Mouse (Mus musculus): ENCODE results near the gene Olfr550. TPM values are rescaled to one million over a fixed set of nuclear protein-coding genes. Genes with fewer than 3 reads are reported as not detected.

The Olfr550 gene
- polyA plus RNA-seq, 1 experiment from 2014 or later, result not detected

- no peaks in the 10 kb centered on the region for H3K9me3 ChIP-seq (ENCODE audit: control insufficient read depth, low read length)
- H3K4me3 ChIP-seq (ENCODE audit: control insufficient read depth in 1 of 2, insufficient read depth in 1 of 2, low read depth in 1 of 2, low read length in 2 of 2), result peak within 1 kb of the TSS; percentile 61 to 77
- H3K27ac ChIP-seq (replicated peaks in 1 of 2; ENCODE audit: control insufficient read depth in 1 of 2, insufficient read depth in 1 of 2, low read depth in 2 of 2, low read length in 2 of 2), result peak within 1 kb of the TSS; percentile 31 to 56; a peak in 3 of 4 replicates
- H3K4me2 ChIP-seq (ENCODE audit: low read length), result peak within 1 kb of the TSS; percentile 81
- peak within 1 kb of the TSS; percentile 74 for H3K9ac ChIP-seq (ENCODE audit: low read length)
- peaks cover 2 to 8% of the 10 kb centered on the region in 2 experiments; a peak in 2 of 4 replicates for H3K4me1 ChIP-seq (ENCODE audit: control insufficient read depth in 2 of 2, insufficient read depth in 2 of 2, low read length in 2 of 2)
- H3K27me3 ChIP-seq (ENCODE audit: control insufficient read depth, insufficient read depth, low read length), result no peaks in the 10 kb centered on the region
- peak; percentile 96 for ATAC-seq (ENCODE audit: insufficient number of reproducible peaks, insufficient read depth, low FRiP score, low read depth)
- H3K36me3 ChIP-seq (ENCODE audit: control insufficient read depth, insufficient read depth, low read length), result no peaks in the 10 kb centered on the region
- 18% methylated on average over 10 of the region's 10 CpGs for WGBS
These were observed 5.9 kb upstream of the Olfr550 start, which contains the start of gene Trim21 for GRCm38 (mm10) chr7:102564999-102565997. Trim21 (minus strand) TSS chr7:102565486.

- H3K9ac ChIP-seq (ENCODE audit: low read length), result no peak overlapping the region
- no peaks in the 10 kb centered on the region for H3K36me3 ChIP-seq (ENCODE audit: control insufficient read depth, insufficient read depth, low read length)
- peaks cover 2 to 8% of the 10 kb centered on the region in 2 experiments; a peak in 2 of 4 replicates for H3K4me1 ChIP-seq (ENCODE audit: control insufficient read depth in 2 of 2, insufficient read depth in 2 of 2, low read length in 2 of 2)
- no peaks in the 10 kb centered on the region for H3K9me3 ChIP-seq (ENCODE audit: control insufficient read depth, low read length)
- H3K4me2 ChIP-seq (ENCODE audit: low read length), result no peak overlapping the region
- H3K27ac ChIP-seq (replicated peaks in 1 of 2; ENCODE audit: control insufficient read depth in 1 of 2, insufficient read depth in 1 of 2, low read depth in 2 of 2, low read length in 2 of 2), result no peak overlapping the region
- no peak for ATAC-seq (ENCODE audit: insufficient number of reproducible peaks, insufficient read depth, low FRiP score, low read depth)
- WGBS, result 85% methylated on average over 4 of the region's 4 CpGs
- no peak overlapping the region for H3K4me3 ChIP-seq (ENCODE audit: control insufficient read depth in 1 of 2, insufficient read depth in 1 of 2, low read depth in 1 of 2, low read length in 2 of 2)
- H3K27me3 ChIP-seq (ENCODE audit: control insufficient read depth, insufficient read depth, low read length), result no peaks in the 10 kb centered on the region
These were observed 5.0 kb upstream of the Olfr550 start for GRCm38 (mm10) chr7:102566219-102566618.

- H3K4me3 ChIP-seq (ENCODE audit: control insufficient read depth in 1 of 2, insufficient read depth in 1 of 2, low read depth in 1 of 2, low read length in 2 of 2), result no peak overlapping the region
- ATAC-seq (ENCODE audit: insufficient number of reproducible peaks, insufficient read depth, low FRiP score, low read depth), result no peak
- no peaks in the 10 kb centered on the region for H3K9me3 ChIP-seq (ENCODE audit: control insufficient read depth, low read length)
- H3K4me2 ChIP-seq (ENCODE audit: low read length), result no peak overlapping the region
- H3K27me3 ChIP-seq (ENCODE audit: control insufficient read depth, insufficient read depth, low read length), result no peaks in the 10 kb centered on the region
- no peak overlapping the region for H3K27ac ChIP-seq (replicated peaks in 1 of 2; ENCODE audit: control insufficient read depth in 1 of 2, insufficient read depth in 1 of 2, low read depth in 2 of 2, low read length in 2 of 2)
- no peak overlapping the region for H3K9ac ChIP-seq (ENCODE audit: low read length)
- 62% methylated on average over 3 of the region's 3 CpGs for WGBS
- H3K4me1 ChIP-seq (ENCODE audit: control insufficient read depth in 2 of 2, insufficient read depth in 2 of 2, low read length in 2 of 2), result no peaks in the 10 kb centered on the region
- H3K36me3 ChIP-seq (ENCODE audit: control insufficient read depth, insufficient read depth, low read length), result no peaks in the 10 kb centered on the region
These were observed 2.1 kb downstream of the Olfr550 start for GRCm38 (mm10) chr7:102573174-102573830.

GRCm38 (mm10) chr7:102575998-102576397, 4.8 kb downstream of the Olfr550 start:
- WGBS, result 62% methylated on average over 6 of the region's 6 CpGs
- H3K4me2 ChIP-seq (ENCODE audit: low read length), result no peak overlapping the region
- H3K9ac ChIP-seq (ENCODE audit: low read length), result no peak overlapping the region
- no peak overlapping the region for H3K4me3 ChIP-seq (ENCODE audit: control insufficient read depth in 1 of 2, insufficient read depth in 1 of 2, low read depth in 1 of 2, low read length in 2 of 2)
- no peaks in the 10 kb centered on the region for H3K9me3 ChIP-seq (ENCODE audit: control insufficient read depth, low read length)
- ATAC-seq (ENCODE audit: insufficient number of reproducible peaks, insufficient read depth, low FRiP score, low read depth), result no peak
- no peaks in the 10 kb centered on the region for H3K27me3 ChIP-seq (ENCODE audit: control insufficient read depth, insufficient read depth, low read length)
- no peaks in the 10 kb centered on the region for H3K36me3 ChIP-seq (ENCODE audit: control insufficient read depth, insufficient read depth, low read length)
- no peak overlapping the region for H3K27ac ChIP-seq (replicated peaks in 1 of 2; ENCODE audit: control insufficient read depth in 1 of 2, insufficient read depth in 1 of 2, low read depth in 2 of 2, low read length in 2 of 2)
- H3K4me1 ChIP-seq (ENCODE audit: control insufficient read depth in 2 of 2, insufficient read depth in 2 of 2, low read length in 2 of 2), result no peaks in the 10 kb centered on the region

- no peak within 1 kb of the TSS for H3K4me3 ChIP-seq (ENCODE audit: control insufficient read depth in 1 of 2, insufficient read depth in 1 of 2, low read depth in 1 of 2, low read length in 2 of 2)
- no peaks in the 10 kb centered on the region for H3K36me3 ChIP-seq (ENCODE audit: control insufficient read depth, insufficient read depth, low read length)
- no peak for ATAC-seq (ENCODE audit: insufficient number of reproducible peaks, insufficient read depth, low FRiP score, low read depth)
- no peaks in the 10 kb centered on the region for H3K27me3 ChIP-seq (ENCODE audit: control insufficient read depth, insufficient read depth, low read length)
- H3K4me2 ChIP-seq (ENCODE audit: low read length), result no peak within 1 kb of the TSS
- no peak within 1 kb of the TSS for H3K27ac ChIP-seq (replicated peaks in 1 of 2; ENCODE audit: control insufficient read depth in 1 of 2, insufficient read depth in 1 of 2, low read depth in 2 of 2, low read length in 2 of 2)
- WGBS, result 86% methylated on average over 3 of the region's 3 CpGs
- H3K9me3 ChIP-seq (ENCODE audit: control insufficient read depth, low read length), result no peaks in the 10 kb centered on the region
- no peak within 1 kb of the TSS for H3K9ac ChIP-seq (ENCODE audit: low read length)
- H3K4me1 ChIP-seq (ENCODE audit: control insufficient read depth in 2 of 2, insufficient read depth in 2 of 2, low read length in 2 of 2), result no peaks in the 10 kb centered on the region
These were observed 20.5 kb downstream of the Olfr550 start, which contains the start of gene Olfr551 for GRCm38 (mm10) chr7:102591786-102592185. Olfr551 (minus strand) TSS chr7:102591886.

- no peak within 1 kb of the TSS for H3K27ac ChIP-seq (replicated peaks in 1 of 2; ENCODE audit: control insufficient read depth in 1 of 2, insufficient read depth in 1 of 2, low read depth in 2 of 2, low read length in 2 of 2)
- no peaks in the 10 kb centered on the region for H3K36me3 ChIP-seq (ENCODE audit: control insufficient read depth, insufficient read depth, low read length)
- H3K9ac ChIP-seq (ENCODE audit: low read length), result no peak within 1 kb of the TSS
- H3K4me3 ChIP-seq (ENCODE audit: control insufficient read depth in 1 of 2, insufficient read depth in 1 of 2, low read depth in 1 of 2, low read length in 2 of 2), result no peak within 1 kb of the TSS
- ATAC-seq (ENCODE audit: insufficient number of reproducible peaks, insufficient read depth, low FRiP score, low read depth), result no peak
- 52% methylated on average over 1 of the region's 1 CpGs for whole genome bisulfite sequencing
- no peaks in the 10 kb centered on the region for H3K4me1 ChIP-seq (ENCODE audit: control insufficient read depth in 2 of 2, insufficient read depth in 2 of 2, low read length in 2 of 2)
- no peak within 1 kb of the TSS for H3K4me2 ChIP-seq (ENCODE audit: low read length)
- no peaks in the 10 kb centered on the region for H3K27me3 ChIP-seq (ENCODE audit: control insufficient read depth, insufficient read depth, low read length)
- H3K9me3 ChIP-seq (ENCODE audit: control insufficient read depth, low read length), result no peaks in the 10 kb centered on the region
These were observed 26.3 kb downstream of the Olfr550 start, which contains the start of gene Olfr552 for GRCm38 (mm10) chr7:102597378-102598031. Olfr552 (plus strand) TSS chr7:102597770.

GRCm38 (mm10) chr7:102618118-102618517, 46.9 kb downstream of the Olfr550 start, which contains the start of gene Olfr553:
Olfr553 (minus strand) TSS chr7:102618218.
- Histone ChIP-seq H3K27ac (replicated peaks in 1 of 2; ENCODE audit: control insufficient read depth in 1 of 2, insufficient read depth in 1 of 2, low read depth in 2 of 2, low read length in 2 of 2) (no peak within 1 kb of the TSS), H3K4me2 (ENCODE audit: low read length) (no peak within 1 kb of the TSS), H3K9ac (ENCODE audit: low read length) (no peak within 1 kb of the TSS), H3K4me1 (ENCODE audit: control insufficient read depth in 2 of 2, insufficient read depth in 2 of 2, low read length in 2 of 2) (no peaks in the 10 kb centered on the region), H3K27me3 (ENCODE audit: control insufficient read depth, insufficient read depth, low read length) (no peaks in the 10 kb centered on the region), H3K9me3 (ENCODE audit: control insufficient read depth, low read length) (no peaks in the 10 kb centered on the region), H3K36me3 (ENCODE audit: control insufficient read depth, insufficient read depth, low read length) (no peaks in the 10 kb centered on the region), H3K4me3 (ENCODE audit: control insufficient read depth in 1 of 2, insufficient read depth in 1 of 2, low read depth in 1 of 2, low read length in 2 of 2) (no peak within 1 kb of the TSS)
- ATAC-seq (ENCODE audit: insufficient number of reproducible peaks, insufficient read depth, low FRiP score, low read depth), result no peak

Data from heart, embryonic 14.5 days (tissue).